Mouse (Mus musculus) MEL-GATA-1-ER (cell line): ENCODE measurements at regions not wholly inside any gene's neighbourhood (a gene's known extent, or its start where the extent isn't known, plus 50 kb on each side); places are given as distances from the start of the nearest gene placed in this dataset.

Source experiments
- DNase-seq: peaks from one replicate; pipeline ENCODE4 v3.0.0-alpha.2; 2012; ENCODE audit warnings: low read depth; ENCODE audit errors: extremely low read depth

GRCm38 (mm10) chr3:118491871-118492270 is 70.1 kb upstream of the Dpyd start:
- no peak for DNase-seq

DNA sequence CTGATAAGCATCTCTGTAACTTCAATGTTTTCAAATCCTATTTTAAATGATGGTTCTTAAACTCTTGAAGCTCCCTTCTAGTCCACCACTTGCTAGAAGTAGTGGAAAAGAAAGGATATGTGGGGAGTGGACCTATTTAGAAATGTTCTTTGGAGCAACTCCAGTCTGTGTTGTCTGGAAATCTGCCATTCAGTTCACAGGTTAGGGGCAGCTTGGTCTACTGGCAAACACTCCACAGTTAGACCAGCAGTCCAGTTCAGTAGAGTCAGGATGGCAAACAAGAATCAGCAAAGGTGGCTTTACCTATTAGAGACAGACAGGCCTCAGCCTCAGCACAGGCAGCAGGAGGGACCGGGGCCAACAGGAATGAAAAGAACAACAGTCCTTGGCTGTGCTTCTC is 67.3 kb upstream of the Dpyd start:
- no peak for DNase-seq

GRCm38 (mm10) chr3:118500234-118500633 is 61.7 kb upstream of the Dpyd start:
- DNase-seq, result no peak

- DNase-seq, result peak; percentile 22
These were observed 54.2 kb upstream of the Dpyd start for GRCm38 (mm10) chr3:118507582-118508237.

GRCm38 (mm10) chr3:118510837-118511236 is 51.1 kb upstream of the Dpyd start:
- DNase-seq, result no peak

DNA sequence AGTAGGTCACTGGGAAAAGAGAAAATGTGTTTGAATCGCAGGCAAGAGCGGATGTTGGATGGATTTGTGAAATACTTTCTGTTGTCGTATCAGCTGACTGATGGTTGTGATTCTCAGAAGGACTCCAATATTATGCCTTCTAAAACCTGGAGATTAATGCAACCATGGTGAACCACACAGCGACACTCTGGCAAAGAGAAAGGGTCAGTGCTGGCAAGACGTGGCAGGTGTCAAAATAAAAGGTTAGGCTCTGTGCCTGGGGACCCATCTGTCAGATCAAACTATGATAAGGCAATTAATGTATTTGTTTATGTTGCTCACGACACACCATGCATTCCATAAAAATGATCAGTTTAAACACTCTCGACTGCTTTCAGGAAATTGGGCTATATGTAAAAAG is 50.0 kb upstream of the Dpyd start:
- no peak for DNase-seq
